Mouse (Mus musculus): ENCODE results near the gene St3gal4.

The St3gal4 gene

GRCm38 (mm10) chr9:35127561-35127960 lies 8.5 kb upstream of the St3gal4 start:
- no peak for DNase-seq

- DNase-seq = peak; percentile 67
Measured at GRCm38 (mm10) chr9:35127147-35127546, 8.1 kb upstream of the St3gal4 start.

GRCm38 (mm10) chr9:35124678-35124955 lies 5.5 kb upstream of the St3gal4 start:
- DNase-seq = no peak

GRCm38 (mm10) chr9:35123804-35124677 lies 5.0 kb upstream of the St3gal4 start:
- no peak for DNase-seq

GRCm38 (mm10) chr9:35123456-35123803 lies 4.4 kb upstream of the St3gal4 start:
- no peak for DNase-seq

GRCm38 (mm10) chr9:35122551-35123266 lies 3.6 kb upstream of the St3gal4 start:
- no peak for DNase-seq

- DNase-seq = no peak
Measured at GRCm38 (mm10) chr9:35118563-35118962, 505 bp downstream of the St3gal4 start.

GRCm38 (mm10) chr9:35117384-35118295 lies 1.4 kb downstream of the St3gal4 start:
- DNase-seq = peak; percentile 67

- DNase-seq = peak; percentile 89
Measured at GRCm38 (mm10) chr9:35116391-35117381, 2.4 kb downstream of the St3gal4 start.

- DNase-seq = no peak
Measured at GRCm38 (mm10) chr9:35115804-35116203, 3.3 kb downstream of the St3gal4 start.

- DNase-seq = peak; percentile 5
Measured at GRCm38 (mm10) chr9:35115299-35115698, 3.8 kb downstream of the St3gal4 start.

- peak; percentile 7 for DNase-seq
Measured at GRCm38 (mm10) chr9:35114234-35114633, 4.8 kb downstream of the St3gal4 start.

- peak; percentile 55 for DNase-seq
Measured at GRCm38 (mm10) chr9:35111941-35112595, 7.0 kb downstream of the St3gal4 start.

- DNase-seq = peak; percentile 7
Measured at GRCm38 (mm10) chr9:35111446-35111845, 7.6 kb downstream of the St3gal4 start.

- peak; percentile 5 for DNase-seq
Measured at GRCm38 (mm10) chr9:35110567-35110966, 8.5 kb downstream of the St3gal4 start.

GRCm38 (mm10) chr9:35110051-35110450 lies 9.0 kb downstream of the St3gal4 start:
- peak; percentile 3 for DNase-seq

- peak; percentile 61 for DNase-seq
Measured at GRCm38 (mm10) chr9:35108916-35109315, 10.2 kb downstream of the St3gal4 start.

GRCm38 (mm10) chr9:35108066-35108465 lies 11.0 kb downstream of the St3gal4 start:
- DNase-seq = peak; percentile 4

- DNase-seq = peak; percentile 3
Measured at GRCm38 (mm10) chr9:35107396-35107795, 11.7 kb downstream of the St3gal4 start.

GRCm38 (mm10) chr9:35105884-35106880 lies 12.9 kb downstream of the St3gal4 start:
- DNase-seq = peak; percentile 6

Data from kidney, postnatal 10 days (tissue).